In genomic region chr4:129580347-129580746, GRCm38 (mm10) we compare ENCODE assay signal across 14 mouse cellular contexts. TPM values are rescaled to one million over a fixed set of nuclear protein-coding genes. Genes with fewer than 3 reads are reported as not detected.
DNase-seq lines count a peak whose midpoint lies in the region; ATAC-seq lines count a peak whose summit lies in the region.
"Had no signal": no experiment of that assay in that cellular context is flagged by ENCODE, and none has a peak within 500 bp of the region (broad histone marks: within the 10 kb centered on the region; RNA-seq: fewer than 3 reads in every experiment).

No protein-coding gene starts in this region.

- H3K4me3 ChIP-seq in heart, embryonic 14.5 days (ENCODE audit: control insufficient read depth in 1 of 2, insufficient read depth in 1 of 2, low read depth in 1 of 2, low read length in 2 of 2) = no peak overlapping the region
- H3K4me3 ChIP-seq: midbrain, embryonic 12.5 days had no signal

- no peaks in the 10 kb centered on the region for H3K9me3 ChIP-seq in heart, embryonic 14.5 days (ENCODE audit: control insufficient read depth, low read length)
- H3K9me3 ChIP-seq: G1E; midbrain, embryonic 12.5 days had no signal

- peak overlapping the region; percentile 33 to 48; a peak in 2 of 4 replicates for H3K27ac ChIP-seq in heart, embryonic 14.5 days (replicated peaks in 1 of 2; ENCODE audit: control insufficient read depth in 1 of 2, insufficient read depth in 1 of 2, low read depth in 2 of 2, low read length in 2 of 2)
- H3K27ac ChIP-seq: midbrain, embryonic 12.5 days had no signal

- no peak for ATAC-seq in heart, embryonic 14.5 days (ENCODE audit: insufficient number of reproducible peaks, insufficient read depth, low FRiP score, low read depth)
- ATAC-seq: liver, postnatal 0 days had no signal

- no peak overlapping the region for H3K9ac ChIP-seq in heart, embryonic 14.5 days (ENCODE audit: low read length)
- H3K9ac ChIP-seq: liver, postnatal 0 days; midbrain, embryonic 12.5 days had no signal

- H3K4me2 ChIP-seq in heart, embryonic 14.5 days (ENCODE audit: low read length) = no peak overlapping the region
- H3K4me2 ChIP-seq: midbrain, embryonic 12.5 days had no signal

- no peaks in the 10 kb centered on the region for H3K27me3 ChIP-seq in heart, embryonic 14.5 days (ENCODE audit: control insufficient read depth, insufficient read depth, low read length)
- H3K27me3 ChIP-seq: midbrain, embryonic 12.5 days had no signal

- WGBS in heart, embryonic 14.5 days = 58% methylated on average over 7 of the region's 7 CpGs

- H3K36me3 ChIP-seq in heart, embryonic 14.5 days (ENCODE audit: control insufficient read depth, insufficient read depth, low read length) = no peaks in the 10 kb centered on the region
- H3K36me3 ChIP-seq: G1E; midbrain, embryonic 12.5 days had no signal

- intact Hi-C loops in heart, postnatal 10 days (cut with DNase I) = no loop called here
- intact Hi-C loops in gastrocnemius, postnatal 14 days (cut with DNase I; ENCODE audit: low total_unique reads) = no loop called here

- H3K4me1 ChIP-seq in heart, embryonic 14.5 days (ENCODE audit: control insufficient read depth in 2 of 2, insufficient read depth in 2 of 2, low read length in 2 of 2) = peaks cover 11 to 15% of the 10 kb centered on the region in 2 experiments

- no peak for DNase-seq in heart, postnatal 10 days
- peak; percentile 65 to 67 for DNase-seq in spleen, postnatal 36 days (ENCODE audit: low spot score in 2 of 2)
- no peak for DNase-seq in spleen, postnatal 14 days (ENCODE audit: low spot score in 2 of 2)
- peak; percentile 72 for DNase-seq in cerebellum, adult 9-11 months
- peak; percentile 61 to 78 for DNase-seq in thymus, postnatal 36 days
- DNase-seq in right cerebral cortex, adult 2 months (ENCODE audit: low spot score in 2 of 2) = no peak
- no peak for DNase-seq in gastrocnemius, postnatal 14 days
- DNase-seq: adrenal gland, postnatal 25 days; liver, postnatal 0 days had no signal

RNA-seq across cellular contexts. Expression of gene Fam167b, which starts 2.0 kb away (rescaled TPM):
- polyA plus RNA-seq in heart, embryonic 14.5 days (2014; fragmentation: Nextera tagmentation; extraction: Ambion mirVana) = 5.3 and 5.6 TPM in 2 replicates
- total RNA-seq in heart, postnatal 10 days (2021) = 1 to 10 TPM; 1.7 to 1.9 TPM
- under 1 TPM; 0.62 to 0.66 TPM for total RNA-seq in gastrocnemius, postnatal 14 days (2021)
- total RNA-seq: G1E; gastrocnemius, adult 8-10 months had no signal
- polyA plus RNA-seq: G1E; testis, adult 2 months had no signal

RNA-seq across cellular contexts. Expression of gene Lck, which starts 6.9 kb away (rescaled TPM):
- polyA plus RNA-seq in heart, embryonic 14.5 days (2014; fragmentation: Nextera tagmentation; extraction: Ambion mirVana) = 2.6 and 3.2 TPM in 2 replicates
- 1 to 10 TPM; 2.1 to 3.9 TPM for total RNA-seq in heart, postnatal 10 days (2021)
- total RNA-seq in gastrocnemius, postnatal 14 days (2021) = under 1 TPM; 0.37 to 0.44 TPM
- total RNA-seq: gastrocnemius, adult 8-10 months had no signal

RNA-seq across cellular contexts. Expression of gene Eif3i, which starts 20.1 kb away (rescaled TPM):
- 192 and 207 TPM in 2 replicates for polyA plus RNA-seq in heart, embryonic 14.5 days (2014; fragmentation: Nextera tagmentation; extraction: Ambion mirVana)
- total RNA-seq in heart, postnatal 10 days (2021) = 100 to 1,000 TPM; 143 to 144 TPM
- 100 to 1,000 TPM; 135 to 141 TPM for total RNA-seq in gastrocnemius, postnatal 14 days (2021)

RNA-seq across cellular contexts. Expression of gene Tmem234, which starts 20.1 kb away (rescaled TPM):
- polyA plus RNA-seq in heart, embryonic 14.5 days (2014; fragmentation: Nextera tagmentation; extraction: Ambion mirVana) = 158 and 179 TPM in 2 replicates
- 10 to 100 TPM; 61.7 to 63.5 TPM for total RNA-seq in heart, postnatal 10 days (2021)
- total RNA-seq in gastrocnemius, postnatal 14 days (2021) = 10 to 100 TPM; 33.6 to 35.8 TPM

RNA-seq across cellular contexts. Expression of gene Dcdc2b, which starts 33.7 kb away (rescaled TPM):
- 1.1 and 2.6 TPM in 2 replicates for polyA plus RNA-seq in heart, embryonic 14.5 days (2014; fragmentation: Nextera tagmentation; extraction: Ambion mirVana)
- under 1 TPM; 0.52 to 0.84 TPM for total RNA-seq in heart, postnatal 10 days (2021)
- total RNA-seq in gastrocnemius, postnatal 14 days (2021) = 1 to 10 TPM; 1.0 to 1.8 TPM

Comparison
In these comparisons a context has a peak if more than half of its experiments do, and no peak if none do; other contexts are left out.
1. DNase-seq: peak in spleen, postnatal 36 days (2 of 2), cerebellum, adult 9-11 months (single experiment) and thymus, postnatal 36 days (2 of 2); none in heart, postnatal 10 days (0 of 2), spleen, postnatal 14 days (0 of 2), right cerebral cortex, adult 2 months (0 of 2) and gastrocnemius, postnatal 14 days (single experiment).